Mouse (Mus musculus) lung, postnatal 36 days (tissue): ENCODE data around the gene Brdt.
"Not testable (repeated sequence)": the region's sequence is repeated elsewhere in the genome, so short reads cannot be mapped to it uniquely, and the experiment has no call there.

ENCODE experiments used
- DNase-seq: peaks from one replicate; pipeline ENCODE4 v3.0.0; 2022; ENCODE audit warnings: mixed read lengths

The Brdt gene

GRCm38 (mm10) chr5:107340404-107340803 is 9.4 kb downstream of the Brdt start:
- no peak for DNase-seq

GRCm38 (mm10) chr5:107342891-107343290 is 11.9 kb downstream of the Brdt start:
- DNase-seq = no peak

GRCm38 (mm10) chr5:107346214-107346613 is 15.3 kb downstream of the Brdt start:
- DNase-seq = no peak

- DNase-seq = no peak
These were observed 21.6 kb downstream of the Brdt start for GRCm38 (mm10) chr5:107352566-107352965.

GRCm38 (mm10) chr5:107353981-107354380 is 23.0 kb downstream of the Brdt start:
- DNase-seq = no peak

- peak; percentile 46 for DNase-seq
These were observed 24.8 kb downstream of the Brdt start for GRCm38 (mm10) chr5:107355801-107356200.

GRCm38 (mm10) chr5:107357723-107358122 is 26.8 kb downstream of the Brdt start:
- DNase-seq = no peak

- DNase-seq = peak; percentile 94
These were observed 28.6 kb downstream of the Brdt start for GRCm38 (mm10) chr5:107359395-107360053.

GRCm38 (mm10) chr5:107360054-107360730 is 29.2 kb downstream of the Brdt start:
- DNase-seq = peak; percentile 11

- DNase-seq = no peak
These were observed 39.1 kb downstream of the Brdt start for GRCm38 (mm10) chr5:107370040-107370439.

GRCm38 (mm10) chr5:107371335-107371734 is 40.4 kb downstream of the Brdt start:
- DNase-seq = no peak

GRCm38 (mm10) chr5:107373256-107373655 is 42.3 kb downstream of the Brdt start:
- DNase-seq = no peak

- DNase-seq = not testable (repeated sequence)
These were observed 55.5 kb downstream of the Brdt start for GRCm38 (mm10) chr5:107386448-107386847.

- DNase-seq = no peak
These were observed 56.8 kb downstream of the Brdt start for GRCm38 (mm10) chr5:107387788-107388187.

- DNase-seq = no peak
These were observed 58.4 kb downstream of the Brdt start for GRCm38 (mm10) chr5:107389373-107389772.

- DNase-seq = no peak
These were observed 63.5 kb downstream of the Brdt start for GRCm38 (mm10) chr5:107394437-107394836.

- no peak for DNase-seq
These were observed 71.5 kb downstream of the Brdt start, which contains the start of gene Ephx4 for GRCm38 (mm10) chr5:107402436-107402835. Ephx4 (plus strand) TSS chr5:107402736.

GRCm38 (mm10) chr5:107403011-107403946 is 72.3 kb downstream of the Brdt start:
- DNase-seq = no peak

- no peak for DNase-seq
These were observed 73.2 kb downstream of the Brdt start for GRCm38 (mm10) chr5:107403947-107404684.

GRCm38 (mm10) chr5:107405361-107405760 is 74.4 kb downstream of the Brdt start:
- DNase-seq = no peak

- DNase-seq = no peak
These were observed 79.3 kb downstream of the Brdt start for GRCm38 (mm10) chr5:107410305-107410704.

- no peak for DNase-seq
These were observed 80.4 kb downstream of the Brdt start for GRCm38 (mm10) chr5:107411326-107411725.

GRCm38 (mm10) chr5:107412285-107412684 is 81.3 kb downstream of the Brdt start:
- no peak for DNase-seq
